ENCODE assay signal across 12 mouse cellular contexts in genomic region chr2:151968451-151968850, GRCm38 (mm10). TPM values are rescaled to one million over a fixed set of nuclear protein-coding genes. Genes with fewer than 3 reads are reported as not detected.
DNase-seq lines count a peak whose midpoint lies in the region; ATAC-seq and TF ChIP-seq lines count a peak whose summit lies in the region.
"Had no signal": no experiment of that assay in that cellular context is flagged by ENCODE, and none has a peak within 500 bp of the region (broad histone marks: within the 10 kb centered on the region; RNA-seq: fewer than 3 reads in every experiment).

No protein-coding gene starts in this region.

- H3K27me3 ChIP-seq in small intestine, adult 2 months (ENCODE audit: control insufficient read depth, insufficient read depth, low read length) = no peaks in the 10 kb centered on the region
- no peaks in the 10 kb centered on the region for H3K27me3 ChIP-seq in stomach, postnatal 0 days (ENCODE audit: control insufficient read depth, insufficient read depth, low read length)
- no peaks in the 10 kb centered on the region for H3K27me3 ChIP-seq in liver, postnatal 0 days (ENCODE audit: insufficient read depth, low read length)

- H3K27ac ChIP-seq in small intestine, adult 2 months (ENCODE audit: insufficient read depth, low read depth, low read length) = 0 out of 2 replicates have a peak overlapping the region, but pooled peaks have one; percentile 23
- H3K27ac ChIP-seq in stomach, postnatal 0 days (replicated peaks) = no peak overlapping the region
- H3K27ac ChIP-seq in liver, postnatal 0 days (ENCODE audit: low read depth) = no peak overlapping the region
- H3K27ac ChIP-seq: limb, embryonic 13.5 days had no signal

- H3K36me3 ChIP-seq in small intestine, adult 2 months (ENCODE audit: control insufficient read depth, insufficient read depth, low read length) = peaks cover 16% of the 10 kb centered on the region
- H3K36me3 ChIP-seq in stomach, postnatal 0 days (ENCODE audit: control insufficient read depth, insufficient read depth, low read length) = peaks cover 8% of the 10 kb centered on the region; the same call in 1 of the 2 replicates
- peaks cover 12% of the 10 kb centered on the region for H3K36me3 ChIP-seq in liver, postnatal 0 days (replicated peaks; ENCODE audit: insufficient read depth, low read length)

- H3K9ac ChIP-seq in stomach, postnatal 0 days (ENCODE audit: low read length) = no peak overlapping the region
- H3K9ac ChIP-seq in liver, postnatal 0 days (replicated peaks) = no peak overlapping the region
- H3K9ac ChIP-seq: limb, embryonic 13.5 days; lung, embryonic 14.5 days had no signal

- no peak overlapping the region for H3K4me3 ChIP-seq in small intestine, adult 2 months (ENCODE audit: low read depth, low read length)
- H3K4me3 ChIP-seq in stomach, postnatal 0 days (ENCODE audit: low read depth, low read length) = no peak overlapping the region
- H3K4me3 ChIP-seq in liver, postnatal 0 days (ENCODE audit: low read depth, low read length) = no peak overlapping the region
- H3K4me3 ChIP-seq: limb, embryonic 13.5 days had no signal

- ATAC-seq in stomach, postnatal 0 days (ENCODE audit: low FRiP score, low TSS enrichment) = no peak
- ATAC-seq in liver, postnatal 0 days = no peak

- TF ChIP-seq POLR2A in small intestine, adult 2 months (IDR thresholded peaks at IDR 0.05; ENCODE audit: low read depth, low read length) = no peak

- no peak for TF ChIP-seq EP300 in stomach, postnatal 0 days (optimal IDR thresholded peaks at IDR 0.05)
- no peak for TF ChIP-seq EP300 in liver, postnatal 0 days (IDR thresholded peaks at IDR 0.05; ENCODE audit: low read depth)

- DNase-seq in adrenal gland, adult 2 months = peak; percentile 45
- no peak for DNase-seq in adrenal gland, postnatal 4 days (ENCODE audit: low spot score in 2 of 2)
- peak; percentile 48 for DNase-seq in lung, postnatal 10 days
- no peak for DNase-seq in lung, postnatal 4 days
- DNase-seq in kidney, postnatal 14 days = peak; percentile 64
- DNase-seq in stomach, postnatal 0 days (ENCODE audit: low spot score) = no peak
- no peak for DNase-seq in liver, postnatal 0 days
- DNase-seq: cerebellum, postnatal 36 days; lung, embryonic 14.5 days; thymus, postnatal 4 days had no signal

- 82% methylated on average over 8 of the region's 8 CpGs for WGBS in small intestine, adult 2 months
- 79% methylated on average over 8 of the region's 8 CpGs for WGBS in stomach, postnatal 0 days
- 65% methylated on average over 8 of the region's 8 CpGs for whole genome bisulfite sequencing in liver, postnatal 0 days (ENCODE audit: insufficient replicate concordance)

- TF ChIP-seq CTCF in small intestine, adult 2 months (IDR thresholded peaks at IDR 0.05; ENCODE audit: extremely low read depth, insufficient read length, insufficient replicate concordance, low read depth, low read length) = no peak
- no peak for TF ChIP-seq CTCF in stomach, postnatal 0 days (IDR thresholded peaks at IDR 0.05; ENCODE audit: low read depth)
- no peak for TF ChIP-seq CTCF in liver, postnatal 0 days (IDR thresholded peaks at IDR 0.05; ENCODE audit: low read depth)

- peaks cover 13% of the 10 kb centered on the region for H3K4me1 ChIP-seq in small intestine, adult 2 months (ENCODE audit: control insufficient read depth, insufficient read depth, insufficient read length, low read length)
- peaks cover 10% of the 10 kb centered on the region for H3K4me1 ChIP-seq in stomach, postnatal 0 days (replicated peaks; ENCODE audit: control insufficient read depth, insufficient read depth)
- peaks cover 35% of the 10 kb centered on the region for H3K4me1 ChIP-seq in liver, postnatal 0 days (ENCODE audit: insufficient read depth)

- H3K4me2 ChIP-seq in stomach, postnatal 0 days (replicated peaks; ENCODE audit: low read depth) = no peak overlapping the region
- H3K4me2 ChIP-seq in liver, postnatal 0 days (ENCODE audit: low read depth, low read length) = no peak overlapping the region
- H3K4me2 ChIP-seq: limb, embryonic 13.5 days; lung, embryonic 14.5 days had no signal

- H3K9me3 ChIP-seq in stomach, postnatal 0 days (ENCODE audit: control insufficient read depth, low read length) = no peaks in the 10 kb centered on the region
- H3K9me3 ChIP-seq in liver, postnatal 0 days (ENCODE audit: low read length) = no peaks in the 10 kb centered on the region
- H3K9me3 ChIP-seq: limb, embryonic 13.5 days had no signal

RNA-seq across cellular contexts. Expression of gene Fam110a, which starts 11.6 kb away (rescaled TPM):
- 10 to 100 TPM in 1 of 2 experiments, 1 to 10 TPM in 1; 8.5 to 11.3 TPM for total RNA-seq in adrenal gland, adult 2 months (2021)
- 24.1 and 24.6 TPM in 2 replicates for polyA plus RNA-seq in adrenal gland, adult 2 months (2012; rRNA removed)
- 10 to 100 TPM; 13.1 to 13.4 TPM for total RNA-seq in adrenal gland, postnatal 4 days (2021)
- polyA plus RNA-seq in small intestine, adult 2 months (2012; rRNA removed) = 10.7 and 14.0 TPM in 2 replicates
- 29.9 and 33.7 TPM in 2 replicates for polyA plus RNA-seq in stomach, postnatal 0 days (2015; fragmentation: Nextera tagmentation; extraction: Ambion mirVana)
- 6.3 and 7.3 TPM in 2 replicates for polyA plus RNA-seq in liver, postnatal 0 days (2015; fragmentation: Nextera tagmentation; extraction: Ambion mirVana)

RNA-seq across cellular contexts. Expression of gene Slc52a3, which starts 27.9 kb away (rescaled TPM):
- 1 to 10 TPM; 3.1 to 5.4 TPM for total RNA-seq in adrenal gland, adult 2 months (2021)
- 5.7 and 6.9 TPM in 2 replicates for polyA plus RNA-seq in adrenal gland, adult 2 months (2012; rRNA removed)
- total RNA-seq in adrenal gland, postnatal 4 days (2021) = 1 to 10 TPM; 2.4 to 6.2 TPM
- polyA plus RNA-seq in small intestine, adult 2 months (2012; rRNA removed) = 26.8 and 274 TPM in 2 replicates
- polyA plus RNA-seq in stomach, postnatal 0 days (2015; fragmentation: Nextera tagmentation; extraction: Ambion mirVana) = 22.2 and 24.9 TPM in 2 replicates
- polyA plus RNA-seq in liver, postnatal 0 days (2015; fragmentation: Nextera tagmentation; extraction: Ambion mirVana) = 0.43 and 0.53 TPM in 2 replicates

RNA-seq across cellular contexts. Expression of gene Angpt4, which starts 57.4 kb away (rescaled TPM):
- 1 to 10 TPM in 1 of 2 experiments, under 1 TPM in 1; 0.63 to 1.6 TPM for total RNA-seq in adrenal gland, adult 2 months (2021)
- polyA plus RNA-seq in adrenal gland, adult 2 months (2012; rRNA removed) = 1.1 and 1.9 TPM in 2 replicates
- under 1 TPM; 0.48 to 0.62 TPM for total RNA-seq in adrenal gland, postnatal 4 days (2021)
- polyA plus RNA-seq in small intestine, adult 2 months (2012; rRNA removed) = 0.15 and 0.25 TPM in 2 replicates
- 0.42 and 0.45 TPM in 2 replicates for polyA plus RNA-seq in stomach, postnatal 0 days (2015; fragmentation: Nextera tagmentation; extraction: Ambion mirVana)
- 0.14 and 0.26 TPM in 2 replicates for polyA plus RNA-seq in liver, postnatal 0 days (2015; fragmentation: Nextera tagmentation; extraction: Ambion mirVana)

Comparison
In these comparisons a context has a peak if more than half of its experiments do, and no peak if none do; other contexts are left out.
1. DNase-seq: peak in adrenal gland, adult 2 months (single experiment), lung, postnatal 10 days (single experiment) and kidney, postnatal 14 days (single experiment); none in adrenal gland, postnatal 4 days (0 of 2), lung, postnatal 4 days (0 of 2), stomach, postnatal 0 days (single experiment) and liver, postnatal 0 days (single experiment).